Mouse (Mus musculus): ENCODE measurements around the gene Mfsd11.
"Not testable (repeated sequence)": the region's sequence is repeated elsewhere in the genome, so short reads cannot be mapped to it uniquely, and the experiment has no call there.

Gene Mfsd11

GRCm38 (mm10) chr11:116821057-116821940 lies 30.9 kb upstream of the Mfsd11 start:
- DNase-seq (ENCODE audit: low read depth), result no peak

GRCm38 (mm10) chr11:116822215-116822614 lies 30.0 kb upstream of the Mfsd11 start:
- no peak for DNase-seq (ENCODE audit: low read depth)

- no peak for DNase-seq (ENCODE audit: low read depth)
Observed at GRCm38 (mm10) chr11:116822626-116823025, 29.6 kb upstream of the Mfsd11 start.

GRCm38 (mm10) chr11:116823255-116823654 lies 29.0 kb upstream of the Mfsd11 start:
- no peak for DNase-seq (ENCODE audit: low read depth)

- not testable (repeated sequence) for DNase-seq (ENCODE audit: low read depth)
Observed at GRCm38 (mm10) chr11:116823885-116824284, 28.4 kb upstream of the Mfsd11 start.

- no peak for DNase-seq (ENCODE audit: low read depth)
Observed at GRCm38 (mm10) chr11:116825230-116825629, 27.0 kb upstream of the Mfsd11 start.

- no peak for DNase-seq (ENCODE audit: low read depth)
Observed at GRCm38 (mm10) chr11:116826550-116827504, 25.4 kb upstream of the Mfsd11 start.

GRCm38 (mm10) chr11:116827534-116828165 lies 24.6 kb upstream of the Mfsd11 start, which contains the start of gene Mxra7:
Gene Mxra7 (minus strand): TSS chr11:116828046.
- DNase-seq (ENCODE audit: low read depth), result no peak

GRCm38 (mm10) chr11:116832172-116832685 lies 20.0 kb upstream of the Mfsd11 start:
- no peak for DNase-seq (ENCODE audit: low read depth)

- DNase-seq (ENCODE audit: low read depth), result no peak
Observed at GRCm38 (mm10) chr11:116834954-116835353, 17.3 kb upstream of the Mfsd11 start.

GRCm38 (mm10) chr11:116836283-116836682 lies 16.0 kb upstream of the Mfsd11 start:
- no peak for DNase-seq (ENCODE audit: low read depth)

- no peak for DNase-seq (ENCODE audit: low read depth)
Observed at GRCm38 (mm10) chr11:116837441-116837840, 14.8 kb upstream of the Mfsd11 start.

GRCm38 (mm10) chr11:116838936-116839335 lies 13.3 kb upstream of the Mfsd11 start:
- no peak for DNase-seq (ENCODE audit: low read depth)

GRCm38 (mm10) chr11:116839601-116840000 lies 12.6 kb upstream of the Mfsd11 start:
- no peak for DNase-seq (ENCODE audit: low read depth)

GRCm38 (mm10) chr11:116840748-116841147 lies 11.5 kb upstream of the Mfsd11 start:
- DNase-seq (ENCODE audit: low read depth), result no peak

GRCm38 (mm10) chr11:116842531-116843260 lies 9.5 kb upstream of the Mfsd11 start:
- no peak for DNase-seq (ENCODE audit: low read depth)

- peak; percentile 96 for DNase-seq (ENCODE audit: low read depth)
Observed at GRCm38 (mm10) chr11:116843261-116844233, 8.7 kb upstream of the Mfsd11 start, which contains the start of the genes Mettl23 and Jmjd6. Gene Mettl23 (plus strand): TSS chr11:116843278. Gene Jmjd6 (minus strand): TSS chr11:116843449.

- DNase-seq (ENCODE audit: low read depth), result no peak
Observed at GRCm38 (mm10) chr11:116846593-116847181, 5.6 kb upstream of the Mfsd11 start.

Measured in fibroblast of lung, adult 2 months (primary cell).